Mouse (Mus musculus): ENCODE measurements around the gene Ppp6r1. TPM values are rescaled to one million over a fixed set of nuclear protein-coding genes. Genes with fewer than 3 reads are reported as not detected.

The Ppp6r1 gene
- 11.1 and 13.9 TPM in 2 replicates for polyA plus RNA-seq (2016; fragmentation: Nextera tagmentation; extraction: Ambion mirVana)

DNA sequence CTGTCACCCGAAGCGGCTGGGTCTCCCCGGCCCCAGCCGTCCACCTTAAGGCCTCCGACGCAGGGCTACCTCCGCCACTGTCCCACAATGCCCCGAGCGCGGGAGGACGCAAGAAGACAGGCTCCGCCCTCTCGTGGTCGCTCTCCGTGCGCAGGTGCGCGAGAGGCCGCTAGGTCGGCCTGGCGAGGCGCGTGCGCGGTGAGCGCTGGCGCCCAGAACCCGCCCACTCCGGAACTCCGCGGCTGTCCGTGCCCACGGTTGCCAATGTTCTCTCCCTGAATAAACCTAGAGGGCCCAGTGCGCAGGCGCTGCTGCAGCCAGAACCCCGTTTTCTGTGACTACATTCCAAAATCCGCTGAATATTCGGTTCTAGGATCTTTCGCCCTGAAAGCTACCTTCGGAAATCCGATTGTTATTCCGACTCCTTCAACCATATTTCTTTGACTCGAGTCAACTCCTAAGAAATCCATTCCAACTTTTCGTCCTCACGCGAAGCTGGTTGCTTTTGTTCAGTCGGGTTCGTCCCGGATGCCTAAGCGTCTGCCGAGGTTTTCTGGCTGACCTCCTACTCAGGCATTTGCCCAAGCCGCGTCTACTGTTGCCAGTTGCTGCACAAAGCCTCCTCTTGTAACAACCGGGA lies at the start of gene Ppp6r1:
TSS of gene Ppp6r1 (minus strand) at position 108 of the 640 bp plus-strand sequence.
- Histone ChIP-seq H3K4me2 (replicated peaks) (peak within 1 kb of the TSS; percentile 97), H3K9ac (peak within 1 kb of the TSS; percentile 91), H3K36me3 (peaks cover 14% of the 10 kb centered on the region; the same call in 1 of the 2 replicates), H3K4me3 (peak within 1 kb of the TSS; percentile 88), H3K27ac (peak within 1 kb of the TSS; percentile 88), H3K9me3 (no peaks in the 10 kb centered on the region), H3K27me3 (replicated peaks) (no peaks in the 10 kb centered on the region), H3K4me1 (peaks cover 32% of the 10 kb centered on the region)
- peak; percentile 98 for ATAC-seq (ENCODE audit: low FRiP score, low read depth)
- WGBS: under 1% methylated on average over 54 of the region's 54 CpGs

DNA sequence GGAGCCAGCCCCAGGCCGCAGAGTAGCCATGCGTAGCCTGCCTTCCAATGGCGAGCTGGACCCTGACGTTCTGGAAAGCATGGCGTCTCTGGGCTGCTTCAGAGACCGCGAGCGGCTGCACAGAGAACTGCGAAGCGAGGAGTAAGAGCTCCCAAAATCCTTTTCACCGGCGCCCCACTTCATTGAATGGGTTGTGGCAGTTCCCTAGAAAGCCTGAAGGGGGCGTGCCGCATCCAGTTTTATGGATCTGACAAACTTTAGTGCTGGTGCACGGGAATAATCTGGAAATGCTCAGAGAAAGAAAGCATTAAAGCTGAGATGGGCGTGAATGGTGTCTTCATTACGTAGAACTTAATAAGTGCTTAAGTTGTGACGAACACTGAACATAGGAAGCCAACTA lies 46.3 kb upstream of the Ppp6r1 start:
- WGBS: 37% methylated on average over 18 of the region's 18 CpGs
- Histone ChIP-seq H3K27ac (no peak overlapping the region), H3K4me1 (no peaks in the 10 kb centered on the region), H3K4me2 (replicated peaks) (no peak overlapping the region), H3K27me3 (replicated peaks) (no peaks in the 10 kb centered on the region), H3K36me3 (peaks cover 90% of the 10 kb centered on the region), H3K9me3 (no peaks in the 10 kb centered on the region), H3K9ac (no peak overlapping the region), H3K4me3 (no peak overlapping the region)
- 0 out of 2 replicates have a peak, but pooled peaks have one; percentile 37 for ATAC-seq (ENCODE audit: low FRiP score, low read depth)

DNA sequence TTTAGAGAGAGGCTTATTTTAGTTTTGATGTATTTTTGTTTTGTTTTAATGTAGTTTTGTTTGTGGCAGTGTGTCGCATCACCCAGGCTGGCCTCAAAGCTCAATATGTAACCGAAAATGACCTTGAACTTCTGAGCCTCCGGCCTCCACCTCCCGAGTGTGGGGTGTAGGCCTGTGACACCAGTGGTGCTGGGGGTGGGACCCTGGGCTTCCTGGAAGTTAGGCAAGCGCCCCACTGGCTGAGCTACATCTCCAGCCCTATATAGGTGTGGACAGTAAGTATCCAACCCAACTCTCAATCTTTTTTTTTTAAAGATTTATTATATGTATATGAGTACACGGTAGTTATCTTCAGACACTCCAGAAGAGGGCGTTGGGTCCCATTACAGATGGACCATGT lies 44.4 kb upstream of the Ppp6r1 start:
- ATAC-seq (ENCODE audit: low FRiP score, low read depth): no peak
- no peaks in the 10 kb centered on the region for H3K4me1 ChIP-seq
- H3K36me3 ChIP-seq: peaks cover 88% of the 10 kb centered on the region
- no peaks in the 10 kb centered on the region for H3K9me3 ChIP-seq
- no peaks in the 10 kb centered on the region for H3K27me3 ChIP-seq (replicated peaks)
- no peak overlapping the region for H3K27ac ChIP-seq
- WGBS: 91% methylated on average over 7 of the region's 7 CpGs
- H3K9ac ChIP-seq: no peak overlapping the region
- H3K4me2 ChIP-seq (replicated peaks): no peak overlapping the region
- no peak overlapping the region for H3K4me3 ChIP-seq

DNA sequence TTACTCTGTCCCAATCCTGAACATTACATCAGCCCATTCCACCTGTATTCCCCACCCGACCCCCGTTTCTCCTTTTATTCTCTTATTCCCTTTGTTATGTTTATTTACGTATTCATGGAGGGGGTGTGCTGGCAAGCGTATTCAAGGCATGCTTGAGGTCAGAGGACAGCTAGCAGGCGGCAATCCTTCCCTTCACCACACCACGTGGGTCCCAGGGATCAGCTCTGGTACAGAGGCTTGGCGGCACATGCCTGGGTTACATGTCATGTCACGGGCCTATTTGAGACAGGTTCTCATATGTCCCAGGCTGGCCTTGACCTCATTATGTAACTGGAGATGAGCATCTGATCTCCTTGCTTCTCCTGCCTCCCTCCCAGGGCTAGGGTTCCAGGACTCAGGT lies 43.5 kb upstream of the Ppp6r1 start:
- ATAC-seq (ENCODE audit: low FRiP score, low read depth): no peak
- Histone ChIP-seq H3K9me3 (no peaks in the 10 kb centered on the region), H3K9ac (no peak overlapping the region; the same call in 1 of the 2 replicates), H3K27me3 (replicated peaks) (no peaks in the 10 kb centered on the region), H3K36me3 (peaks cover 87% of the 10 kb centered on the region), H3K4me1 (no peaks in the 10 kb centered on the region), H3K27ac (no peak overlapping the region), H3K4me2 (replicated peaks) (no peak overlapping the region), H3K4me3 (no peak overlapping the region)
- 54% methylated on average over 8 of the region's 8 CpGs for WGBS

DNA sequence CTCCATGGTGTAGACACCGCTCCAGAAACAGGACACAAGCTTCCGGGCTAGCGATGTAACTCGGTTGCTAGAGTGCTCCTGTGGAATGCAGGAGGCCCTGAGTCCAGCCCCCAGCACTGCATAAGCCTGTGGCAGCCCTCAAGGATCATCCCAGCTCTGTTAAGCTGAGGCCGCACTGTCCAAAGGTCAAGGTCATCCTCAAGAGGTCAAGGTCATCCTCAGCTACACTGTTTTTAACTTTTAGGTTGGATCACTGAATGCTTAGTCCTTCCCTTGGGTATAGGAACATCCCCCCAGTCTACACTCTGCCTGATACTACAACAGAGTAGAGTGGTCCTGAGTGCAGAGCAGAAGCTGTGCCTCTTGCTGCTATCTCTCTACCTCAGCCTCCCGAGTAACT lies 34.2 kb upstream of the Ppp6r1 start:
- no peak for ATAC-seq (ENCODE audit: low FRiP score, low read depth)
- no peak overlapping the region for H3K4me2 ChIP-seq (replicated peaks)
- no peak overlapping the region for H3K27ac ChIP-seq
- WGBS: 89% methylated on average over 6 of the region's 6 CpGs
- H3K36me3 ChIP-seq: peaks cover 51% of the 10 kb centered on the region
- H3K27me3 ChIP-seq (replicated peaks): no peaks in the 10 kb centered on the region
- no peak overlapping the region for H3K9ac ChIP-seq
- no peaks in the 10 kb centered on the region for H3K9me3 ChIP-seq
- H3K4me1 ChIP-seq: peaks cover 13% of the 10 kb centered on the region
- no peak overlapping the region for H3K4me3 ChIP-seq

DNA sequence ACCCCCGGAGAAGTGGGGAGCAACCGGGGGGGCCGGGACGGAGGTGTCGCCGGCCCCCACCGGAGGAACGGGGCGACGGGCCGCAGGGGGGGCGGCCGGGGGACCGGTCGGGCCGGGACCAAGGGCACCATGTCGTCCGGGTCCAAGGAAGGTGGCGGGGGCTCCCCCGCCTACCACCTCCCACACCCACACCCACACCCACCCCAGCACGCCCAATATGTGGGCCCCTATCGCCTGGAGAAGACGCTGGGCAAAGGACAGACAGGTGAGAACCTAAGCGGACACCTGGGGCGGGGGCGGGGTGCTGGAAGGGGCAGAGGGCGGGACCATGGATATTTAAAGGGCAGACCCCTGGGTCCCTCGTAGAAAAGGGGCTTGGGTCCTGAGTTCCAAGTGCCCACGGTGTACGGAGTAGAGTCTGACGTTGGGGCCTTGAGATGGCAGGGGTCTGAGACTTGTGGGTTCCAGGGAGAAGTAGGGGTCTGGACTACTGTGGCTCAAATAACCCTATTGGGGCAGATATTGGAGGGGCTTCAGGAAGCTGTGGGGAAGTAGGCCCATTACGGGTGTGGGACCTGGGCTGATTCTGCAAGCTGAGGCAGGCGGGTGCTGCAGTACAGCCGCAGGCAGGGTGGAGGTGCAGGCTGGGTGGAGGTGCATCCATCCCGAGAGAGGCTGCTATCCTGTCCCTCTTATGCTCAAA lies 32.3 kb upstream of the Ppp6r1 start:
- H3K27ac ChIP-seq: peak overlapping the region; percentile 93
- peaks cover 36% of the 10 kb centered on the region for H3K36me3 ChIP-seq
- H3K27me3 ChIP-seq (replicated peaks): no peaks in the 10 kb centered on the region
- H3K4me2 ChIP-seq (replicated peaks): peak overlapping the region; percentile 78
- WGBS: 6% methylated on average over 35 of the region's 35 CpGs
- peaks cover 13% of the 10 kb centered on the region for H3K4me1 ChIP-seq
- no peaks in the 10 kb centered on the region for H3K9me3 ChIP-seq
- peak overlapping the region; percentile 100 for H3K9ac ChIP-seq
- peak; percentile 79 for ATAC-seq (ENCODE audit: low FRiP score, low read depth)
- peak overlapping the region; percentile 99 for H3K4me3 ChIP-seq

DNA sequence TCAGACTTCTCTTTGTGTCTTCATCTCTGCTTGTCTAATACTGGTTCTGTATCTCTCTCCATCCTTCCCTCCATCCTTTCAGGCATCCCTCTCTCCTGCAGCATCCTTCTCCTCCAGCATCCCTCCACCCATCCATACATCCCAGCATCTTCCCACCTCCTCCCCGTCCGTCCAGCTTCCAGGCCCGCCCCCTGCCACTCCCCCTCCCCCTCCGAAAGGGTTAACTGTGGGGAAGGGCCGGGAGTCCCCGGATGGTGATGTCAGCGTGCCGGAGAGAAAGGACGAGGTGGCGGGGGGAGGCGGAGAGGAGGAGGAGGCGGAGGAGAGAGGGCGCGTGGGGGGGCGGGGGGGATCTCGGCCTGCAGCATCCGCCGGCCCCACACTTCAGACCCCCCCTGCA lies 31.6 kb upstream of the Ppp6r1 start, which contains the start of gene Brsk1:
TSS of gene Brsk1 (plus strand) at position 218 of the 400 bp plus-strand sequence.
- Histone ChIP-seq H3K9ac (peak within 1 kb of the TSS; percentile 100), H3K36me3 (peaks cover 29% of the 10 kb centered on the region), H3K4me3 (peak within 1 kb of the TSS; percentile 99), H3K9me3 (no peaks in the 10 kb centered on the region), H3K4me2 (replicated peaks) (peak within 1 kb of the TSS; percentile 78), H3K27ac (peak within 1 kb of the TSS; percentile 93), H3K4me1 (peaks cover 13% of the 10 kb centered on the region), H3K27me3 (replicated peaks) (no peaks in the 10 kb centered on the region)
- ATAC-seq (ENCODE audit: low FRiP score, low read depth): peak; percentile 85
- WGBS: 1% methylated on average over 7 of the region's 18 CpGs

DNA sequence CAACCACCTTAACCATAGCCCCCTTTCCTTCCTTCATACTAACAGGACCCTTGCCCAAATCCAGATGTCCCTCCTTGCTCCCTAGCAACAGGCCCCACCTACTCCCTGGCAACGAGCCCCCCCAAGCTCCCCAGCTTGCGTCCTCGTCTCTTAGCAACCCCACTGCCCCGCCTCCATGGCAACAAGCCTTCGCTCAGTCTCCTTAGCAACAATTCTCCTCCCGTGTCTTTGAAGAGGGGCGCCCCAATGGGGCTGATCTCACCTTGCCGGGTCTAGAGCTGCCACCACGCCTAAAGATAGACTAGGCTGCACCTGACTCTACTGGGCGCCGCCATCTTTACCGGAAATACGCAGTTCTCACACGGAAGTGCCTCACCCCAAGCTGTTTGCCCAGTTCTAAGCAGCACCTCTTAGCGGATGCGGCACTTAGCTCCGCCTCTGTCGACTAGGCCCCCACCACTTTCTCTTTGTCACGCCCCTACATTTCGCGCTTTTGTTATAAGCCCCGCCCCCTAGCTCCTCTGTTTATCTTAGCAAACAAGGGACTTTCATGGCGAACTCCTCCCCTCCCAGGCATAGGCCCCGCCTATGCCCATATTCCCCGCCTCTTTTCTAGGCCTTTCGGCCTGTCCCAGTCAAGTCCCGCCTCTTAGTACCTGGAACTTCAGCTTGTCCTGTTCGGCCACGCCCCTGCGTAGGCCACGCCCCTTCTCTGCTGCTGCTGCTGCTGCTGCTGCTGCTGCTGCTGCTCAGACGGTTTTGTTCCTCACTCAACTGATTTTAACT lies 26.0 kb upstream of the Ppp6r1 start, which contains the start of gene Hspbp1:
TSS of gene Hspbp1 (minus strand) at position 437 of the 786 bp plus-strand sequence.
- peak within 1 kb of the TSS; percentile 88 for H3K4me2 ChIP-seq (replicated peaks)
- no peaks in the 10 kb centered on the region for H3K27me3 ChIP-seq (replicated peaks)
- ATAC-seq (ENCODE audit: low FRiP score, low read depth): peak; percentile 98
- under 1% methylated on average over 32 of the region's 32 CpGs for WGBS
- H3K9me3 ChIP-seq: no peaks in the 10 kb centered on the region
- H3K36me3 ChIP-seq: peaks cover 15% of the 10 kb centered on the region
- peaks cover 7% of the 10 kb centered on the region for H3K4me1 ChIP-seq
- H3K9ac ChIP-seq: peak within 1 kb of the TSS; percentile 60
- peak within 1 kb of the TSS; percentile 72 for H3K4me3 ChIP-seq
- peak within 1 kb of the TSS; percentile 17; the same call in 1 of the 2 replicates for H3K27ac ChIP-seq

DNA sequence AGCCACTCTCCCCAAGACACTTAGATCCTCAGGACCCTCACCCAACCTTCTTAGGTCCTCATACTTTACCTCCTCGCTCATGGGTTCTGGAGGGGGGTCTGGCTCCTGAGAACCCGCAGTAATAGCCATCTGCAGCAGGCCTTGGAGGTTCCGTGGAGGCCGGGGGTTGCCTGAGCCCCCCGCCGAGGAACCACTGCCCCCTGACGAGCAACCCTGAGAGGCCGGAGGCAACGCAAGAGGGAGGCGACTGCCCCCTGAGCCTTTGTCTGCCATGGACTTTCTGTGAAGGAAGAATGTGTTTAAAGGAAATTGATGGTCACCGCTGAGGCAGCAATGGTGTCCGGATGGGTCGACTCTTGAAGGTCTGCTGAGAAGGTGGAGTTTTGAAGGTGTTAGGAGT lies 25.4 kb upstream of the Ppp6r1 start:
- H3K4me2 ChIP-seq (replicated peaks): peak overlapping the region; percentile 88
- 1% methylated on average over 13 of the region's 13 CpGs for WGBS

DNA sequence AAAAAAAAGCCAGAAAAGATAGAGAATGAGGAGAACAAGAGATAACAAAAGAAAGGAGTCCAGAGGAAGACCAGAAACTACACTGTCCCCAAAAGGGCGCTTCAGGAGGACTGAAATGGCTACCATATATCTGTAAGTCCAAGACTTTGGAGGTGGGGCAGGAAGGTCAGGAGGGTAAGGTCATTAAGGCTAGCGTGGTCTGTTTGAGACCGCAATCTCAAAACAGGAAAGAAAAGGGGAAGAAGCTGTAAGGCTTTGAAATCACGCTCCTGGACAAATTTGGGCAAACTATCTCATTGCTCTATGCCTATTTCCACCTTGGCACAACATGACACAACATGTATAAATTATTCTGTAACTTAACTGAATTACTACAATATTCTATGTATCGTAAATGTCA lies 24.5 kb upstream of the Ppp6r1 start:
- WGBS: 86% methylated on average over 5 of the region's 5 CpGs

More for the DNA sequence above, 25.4 kb upstream of the Ppp6r1 start:
- peaks cover 7% of the 10 kb centered on the region for H3K4me1 ChIP-seq
- H3K27ac ChIP-seq: no peak overlapping the region
- peaks cover 17% of the 10 kb centered on the region for H3K36me3 ChIP-seq
- H3K9me3 ChIP-seq: no peaks in the 10 kb centered on the region
- ATAC-seq (ENCODE audit: low FRiP score, low read depth): no peak
- H3K9ac ChIP-seq: peak overlapping the region; percentile 60
- H3K4me3 ChIP-seq: peak overlapping the region; percentile 72
- H3K27me3 ChIP-seq (replicated peaks): no peaks in the 10 kb centered on the region

DNA sequence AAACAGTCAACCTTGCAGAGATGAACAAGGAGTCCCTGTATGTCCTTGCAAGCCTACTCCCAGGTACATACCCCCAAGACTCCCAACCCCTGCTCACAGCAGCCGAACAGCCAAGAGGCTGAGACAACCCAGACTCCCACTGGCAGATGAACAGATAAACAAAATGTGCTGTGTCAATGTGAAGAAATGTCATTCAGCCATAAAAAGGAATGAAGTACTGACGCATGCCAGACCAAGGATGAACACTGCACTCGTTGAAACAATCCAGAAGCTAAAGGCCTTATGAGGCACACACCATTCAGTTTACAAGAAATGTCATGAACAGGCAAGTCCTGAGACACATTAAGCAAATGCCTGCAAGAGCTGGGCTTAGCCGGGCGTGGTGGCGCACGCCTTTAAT lies 16.4 kb upstream of the Ppp6r1 start:
- H3K9me3 ChIP-seq: no peaks in the 10 kb centered on the region
- H3K4me1 ChIP-seq: no peaks in the 10 kb centered on the region
- WGBS: 91% methylated on average over 7 of the region's 7 CpGs
- H3K4me3 ChIP-seq: no peak overlapping the region
- H3K27ac ChIP-seq: no peak overlapping the region
- no peak for ATAC-seq (ENCODE audit: low FRiP score, low read depth)
- no peak overlapping the region for H3K4me2 ChIP-seq (replicated peaks)
- H3K27me3 ChIP-seq (replicated peaks): no peaks in the 10 kb centered on the region
- H3K9ac ChIP-seq: no peak overlapping the region
- H3K36me3 ChIP-seq: peaks cover 55% of the 10 kb centered on the region

More for the DNA sequence above, 24.5 kb upstream of the Ppp6r1 start:
- Histone ChIP-seq H3K9me3 (no peaks in the 10 kb centered on the region), H3K4me3 (no peak overlapping the region), H3K27me3 (replicated peaks) (no peaks in the 10 kb centered on the region), H3K4me1 (peaks cover 7% of the 10 kb centered on the region), H3K27ac (no peak overlapping the region), H3K9ac (no peak overlapping the region), H3K36me3 (peaks cover 19% of the 10 kb centered on the region), H3K4me2 (replicated peaks) (no peak overlapping the region)
- ATAC-seq (ENCODE audit: low FRiP score, low read depth): no peak

Measured in neural tube, embryonic 12.5 days (tissue).